Mouse (Mus musculus) megakaryocyte, embryonic 14.5 days (primary cell): ENCODE measurements at regions not wholly inside any gene's neighbourhood (a gene's known extent, or its start where the extent isn't known, plus 50 kb on each side); places are given as distances from the start of the nearest gene placed in this dataset.

Experiments used
- FLI1 ChIP-seq: IDR thresholded peaks from 2 replicates; pipeline ENCODE4 v1.6.1; 2012; ENCODE audit warnings: low read length, inconsistent platforms, mixed read lengths
- GATA1 ChIP-seq: IDR thresholded peaks from 3 replicates; pipeline ENCODE4 v1.6.1; 2012; ENCODE audit warnings: mixed read lengths, low read length, inconsistent platforms, borderline replicate concordance

- TF ChIP-seq FLI1 = no peak
- no peak for TF ChIP-seq GATA1
These were observed 143.1 kb upstream of the Fer start for GRCm38 (mm10) chr17:63719771-63720170.
